18 mouse cellular contexts compared by ENCODE assay signal in genomic region chr1:119859566-119859965, GRCm38 (mm10).
"Had no signal": no experiment of that assay in that cellular context is flagged by ENCODE, and none has a peak within 500 bp of the region (broad histone marks: within the 10 kb centered on the region; RNA-seq: fewer than 3 reads in every experiment).

No protein-coding gene starts in this region.

- ATAC-seq: hindbrain, embryonic 16.5 days; inflammation-experienced regulatory T-cells, adult 6 months; intestine, embryonic 15.5 days; intestine, postnatal 0 days; liver, embryonic 12.5 days had no signal

- DNase-seq: gastrocnemius, adult 2 months; gastrocnemius, postnatal 10 days; gastrocnemius, postnatal 25 days; heart, adult 11 months; heart, adult 2 months; heart, postnatal 4 days; kidney, adult 18-20 months; kidney, adult 8-10 months; kidney, postnatal 10 days; kidney, postnatal 25 days; kidney, postnatal 4 days; layer of hippocampus, postnatal 36 days; left cerebral cortex, postnatal 4 days had no signal
